Mouse (Mus musculus): ENCODE results near the gene Ttyh3. TPM values are rescaled to one million over a fixed set of nuclear protein-coding genes. Genes with fewer than 3 reads are reported as not detected.
A peak's percentile ranks its signal among the peaks of the same experiment; 100 is the strongest.

Gene Ttyh3
- polyA plus RNA-seq, 1 experiment from 2014 or later: 5.2 TPM

DNA sequence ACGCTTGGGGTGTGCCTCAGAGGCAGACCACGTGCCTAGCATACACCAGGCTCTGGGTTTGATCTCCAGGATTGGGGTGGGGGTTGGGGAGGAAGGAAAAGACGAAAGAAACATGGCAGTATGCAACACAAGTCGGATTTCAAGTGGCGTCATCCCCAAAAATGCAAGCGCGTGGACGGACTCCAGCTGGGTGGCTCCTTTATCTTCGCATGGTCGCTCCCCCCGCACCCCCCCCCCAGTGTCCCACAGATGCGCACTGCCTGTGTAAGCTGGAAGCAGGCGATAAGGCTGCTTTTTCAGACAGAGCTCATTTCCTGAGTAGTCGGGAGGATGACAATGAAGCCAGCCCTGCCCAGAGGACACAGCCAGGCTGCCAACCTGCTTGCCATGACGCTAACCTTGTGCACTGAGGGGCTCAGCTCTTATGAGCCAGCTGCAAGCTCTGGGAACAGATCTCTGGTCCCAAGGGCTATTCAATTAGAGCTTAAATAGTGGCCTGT, 4.1 kb downstream of the Ttyh3 start:
- TF ChIP-seq CTCF (IDR thresholded peaks at IDR 0.05; ENCODE audit: low read depth) (no peak), EP300 (IDR thresholded peaks at IDR 0.05; ENCODE audit: low read depth) (peak; percentile 96)
- ATAC-seq (peak; percentile 50), DNase-seq (peak; percentile 78)
- Histone ChIP-seq H3K9ac (replicated peaks) (no peak overlapping the region; the same call in 1 of the 2 replicates), H3K27me3 (ENCODE audit: insufficient read depth, low read length) (0 out of 2 replicates have a peak, but pooled peaks cover under 1% of the 10 kb centered on the region), H3K27ac (ENCODE audit: low read depth) (peak overlapping the region; percentile 66; the same call in 1 of the 2 replicates), H3K36me3 (replicated peaks; ENCODE audit: insufficient read depth, low read length) (no peaks in the 10 kb centered on the region), H3K4me3 (ENCODE audit: low read depth, low read length) (no peak overlapping the region), H3K4me2 (ENCODE audit: low read depth, low read length) (peak overlapping the region; percentile 62), H3K4me1 (ENCODE audit: insufficient read depth) (peaks cover 58% of the 10 kb centered on the region), H3K9me3 (ENCODE audit: low read length) (no peaks in the 10 kb centered on the region)
- WGBS (ENCODE audit: insufficient replicate concordance): 43% methylated on average over 15 of the region's 15 CpGs

DNA sequence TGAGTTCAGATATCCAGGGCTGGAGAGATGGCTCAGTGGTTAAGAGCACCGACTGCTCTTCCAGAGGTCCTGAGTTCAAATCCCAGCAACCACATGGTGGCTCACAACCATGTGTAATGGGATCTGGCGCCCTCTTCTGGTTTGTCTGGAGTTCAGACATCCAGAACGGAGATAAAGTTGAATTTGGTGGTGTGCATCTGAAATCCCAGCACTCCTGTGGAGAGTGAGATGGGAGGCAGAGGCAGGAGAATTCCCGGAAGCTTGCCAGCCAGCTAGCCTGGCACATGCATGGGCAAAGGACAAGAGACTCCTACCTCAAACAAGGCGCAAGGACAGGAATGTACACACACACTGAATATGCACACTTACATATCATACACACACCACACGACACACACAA, 4.6 kb downstream of the Ttyh3 start:
- ATAC-seq: no peak
- no peaks in the 10 kb centered on the region for H3K9me3 ChIP-seq (ENCODE audit: low read length)
- TF ChIP-seq EP300 (IDR thresholded peaks at IDR 0.05; ENCODE audit: low read depth) (no peak), CTCF (IDR thresholded peaks at IDR 0.05; ENCODE audit: low read depth) (peak; percentile 58)
- H3K4me2 ChIP-seq (ENCODE audit: low read depth, low read length): peak overlapping the region; percentile 62
- peaks cover 54% of the 10 kb centered on the region for H3K4me1 ChIP-seq (ENCODE audit: insufficient read depth)
- H3K9ac ChIP-seq (replicated peaks): no peak overlapping the region
- DNase-seq: no peak
- H3K27ac ChIP-seq (ENCODE audit: low read depth): peak overlapping the region; percentile 66; the same call in 1 of the 2 replicates
- no peaks in the 10 kb centered on the region for H3K27me3 ChIP-seq (ENCODE audit: insufficient read depth, low read length)
- 72% methylated on average over 6 of the region's 6 CpGs for WGBS (ENCODE audit: insufficient replicate concordance)
- no peaks in the 10 kb centered on the region for H3K36me3 ChIP-seq (replicated peaks; ENCODE audit: insufficient read depth, low read length)
- H3K4me3 ChIP-seq (ENCODE audit: low read depth, low read length): no peak overlapping the region

- 29% methylated on average over 3 of the region's 3 CpGs for WGBS (ENCODE audit: insufficient replicate concordance)
- Histone ChIP-seq H3K4me3 (ENCODE audit: low read depth, low read length) (no peak overlapping the region), H3K36me3 (replicated peaks; ENCODE audit: insufficient read depth, low read length) (0 out of 2 replicates have a peak, but pooled peaks cover 3% of the 10 kb centered on the region), H3K9ac (replicated peaks) (no peak overlapping the region), H3K27me3 (ENCODE audit: insufficient read depth, low read length) (no peaks in the 10 kb centered on the region), H3K27ac (ENCODE audit: low read depth) (peak overlapping the region; percentile 74), H3K4me2 (ENCODE audit: low read depth, low read length) (no peak overlapping the region), H3K9me3 (ENCODE audit: low read length) (no peaks in the 10 kb centered on the region), H3K4me1 (ENCODE audit: insufficient read depth) (peaks cover 44% of the 10 kb centered on the region)
- ATAC-seq (peak; percentile 14), DNase-seq (peak; percentile 70)
- no peak for TF ChIP-seq EP300 (IDR thresholded peaks at IDR 0.05; ENCODE audit: low read depth)
- no peak for TF ChIP-seq CTCF (IDR thresholded peaks at IDR 0.05; ENCODE audit: low read depth)
Measured at GRCm38 (mm10) chr5:140642076-140642475, 6.8 kb downstream of the Ttyh3 start.

DNA sequence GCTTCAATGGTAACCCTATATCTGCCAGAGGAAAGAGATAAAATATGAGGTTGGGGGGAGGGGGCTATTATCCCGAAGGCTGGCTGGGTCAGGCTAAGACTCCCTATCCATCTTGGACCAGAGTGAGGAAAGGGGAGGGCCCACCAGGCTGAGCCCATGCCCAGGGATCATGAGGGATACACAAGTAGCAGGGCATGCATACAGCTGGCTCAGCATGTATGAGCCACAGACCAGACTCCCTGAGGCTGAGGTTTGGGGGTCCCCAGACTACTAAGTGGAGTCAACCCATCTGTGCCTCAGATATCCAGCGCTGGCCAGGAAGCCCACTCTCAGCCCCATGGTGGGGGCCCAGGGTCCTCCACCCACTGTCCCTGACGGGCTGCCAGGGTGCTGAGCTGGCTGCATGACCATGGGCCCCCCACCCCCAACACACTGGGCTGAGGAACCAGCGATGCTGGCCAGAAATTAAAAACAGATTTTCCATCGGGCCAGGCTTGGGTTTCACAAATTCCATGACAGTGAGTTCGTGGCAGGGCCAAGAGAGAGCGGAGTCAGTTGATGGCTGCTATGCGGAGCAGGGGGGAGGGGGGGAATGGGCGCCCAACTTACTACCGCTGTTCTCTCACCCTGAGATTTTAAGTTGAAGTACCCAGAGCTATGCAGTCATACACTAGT, 7.4 kb downstream of the Ttyh3 start:
- H3K4me2 ChIP-seq (ENCODE audit: low read depth, low read length): no peak overlapping the region
- no peaks in the 10 kb centered on the region for H3K9me3 ChIP-seq (ENCODE audit: low read length)
- H3K9ac ChIP-seq (replicated peaks): no peak overlapping the region
- DNase-seq (no peak), ATAC-seq (no peak)
- WGBS (ENCODE audit: insufficient replicate concordance): 70% methylated on average over 10 of the region's 10 CpGs
- no peaks in the 10 kb centered on the region for H3K27me3 ChIP-seq (ENCODE audit: insufficient read depth, low read length)
- peak overlapping the region; percentile 71 for H3K27ac ChIP-seq (ENCODE audit: low read depth)
- peaks cover 42% of the 10 kb centered on the region for H3K4me1 ChIP-seq (ENCODE audit: insufficient read depth)
- H3K4me3 ChIP-seq (ENCODE audit: low read depth, low read length): no peak overlapping the region
- H3K36me3 ChIP-seq (replicated peaks; ENCODE audit: insufficient read depth, low read length): 0 out of 2 replicates have a peak, but pooled peaks cover 3% of the 10 kb centered on the region
- no peak for TF ChIP-seq CTCF (IDR thresholded peaks at IDR 0.05; ENCODE audit: low read depth)
- no peak for TF ChIP-seq EP300 (IDR thresholded peaks at IDR 0.05; ENCODE audit: low read depth)

GRCm38 (mm10) chr5:140640812-140641211, 8.0 kb downstream of the Ttyh3 start:
- no peak for ATAC-seq
- WGBS (ENCODE audit: insufficient replicate concordance): 55% methylated on average over 2 of the region's 2 CpGs
- H3K27me3 ChIP-seq (ENCODE audit: insufficient read depth, low read length): no peaks in the 10 kb centered on the region
- TF ChIP-seq CTCF (IDR thresholded peaks at IDR 0.05; ENCODE audit: low read depth) (peak; percentile 63), EP300 (IDR thresholded peaks at IDR 0.05; ENCODE audit: low read depth) (no peak)
- no peak for DNase-seq
- 0 out of 2 replicates have a peak, but pooled peaks cover 3% of the 10 kb centered on the region for H3K36me3 ChIP-seq (replicated peaks; ENCODE audit: insufficient read depth, low read length)
- peaks cover 38% of the 10 kb centered on the region for H3K4me1 ChIP-seq (ENCODE audit: insufficient read depth)
- H3K9ac ChIP-seq (replicated peaks): no peak overlapping the region
- H3K4me3 ChIP-seq (ENCODE audit: low read depth, low read length): no peak overlapping the region
- H3K9me3 ChIP-seq (ENCODE audit: low read length): no peaks in the 10 kb centered on the region
- peak overlapping the region; percentile 71 for H3K27ac ChIP-seq (ENCODE audit: low read depth)
- H3K4me2 ChIP-seq (ENCODE audit: low read depth, low read length): no peak overlapping the region

DNA sequence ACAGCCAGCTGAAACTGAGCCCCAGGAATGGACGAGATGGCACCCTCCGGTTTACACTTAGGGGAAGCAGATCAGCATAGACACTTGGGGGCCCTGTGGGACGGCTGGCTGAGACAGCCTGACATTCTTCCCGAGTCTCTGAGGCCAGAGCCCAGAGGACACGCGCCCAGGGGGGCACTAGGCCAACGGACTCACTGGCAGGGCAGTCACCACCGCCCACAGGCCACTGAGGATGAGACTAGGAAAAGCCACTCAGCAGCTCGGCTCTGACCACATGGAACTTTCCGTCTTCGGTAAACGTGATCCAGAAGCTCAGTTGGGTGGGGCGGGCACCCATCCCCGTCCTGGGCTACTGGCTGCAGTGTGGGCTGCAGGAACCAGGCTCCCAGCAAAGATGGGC, 9.0 kb downstream of the Ttyh3 start:
- Histone ChIP-seq H3K4me1 (ENCODE audit: insufficient read depth) (peaks cover 30% of the 10 kb centered on the region), H3K4me2 (ENCODE audit: low read depth, low read length) (no peak overlapping the region), H3K27ac (ENCODE audit: low read depth) (no peak overlapping the region), H3K9me3 (ENCODE audit: low read length) (no peaks in the 10 kb centered on the region), H3K4me3 (ENCODE audit: low read depth, low read length) (no peak overlapping the region), H3K27me3 (ENCODE audit: insufficient read depth, low read length) (no peaks in the 10 kb centered on the region), H3K9ac (replicated peaks) (no peak overlapping the region), H3K36me3 (replicated peaks; ENCODE audit: insufficient read depth, low read length) (peaks cover 8% of the 10 kb centered on the region)
- ATAC-seq: no peak
- WGBS (ENCODE audit: insufficient replicate concordance): 80% methylated on average over 14 of the region's 14 CpGs
- TF ChIP-seq EP300 (IDR thresholded peaks at IDR 0.05; ENCODE audit: low read depth) (no peak), CTCF (IDR thresholded peaks at IDR 0.05; ENCODE audit: low read depth) (no peak)
- no peak for DNase-seq

Measured in liver, postnatal 0 days (tissue).